Mouse (Mus musculus): ENCODE measurements at regions not wholly inside any gene's neighbourhood (a gene's known extent, or its start where the extent isn't known, plus 50 kb on each side); places are given as distances from the start of the nearest gene placed in this dataset.

- TF ChIP-seq CTCF (IDR thresholded peaks at IDR 0.05; ENCODE audit: low read depth) (no peak), EP300 (IDR thresholded peaks at IDR 0.05; ENCODE audit: low read depth) (no peak)
Observed at GRCm38 (mm10) chr2:128414588-128415240, 176.3 kb upstream of the Spdye4c start.
